Mouse (Mus musculus) liver, embryonic 14.5 days (tissue): ENCODE measurements around the gene Bri3.

Experiments used
- CTCF ChIP-seq: IDR thresholded peaks from 2 replicates; pipeline ENCODE4 v1.5.1; 2016; ENCODE audit warnings: antibody characterized with exemption, low read depth, control low read depth
- EP300 ChIP-seq: IDR thresholded peaks from 2 replicates; pipeline ENCODE4 v1.6.1; 2016; ENCODE audit warnings: antibody characterized with exemption, low read depth

GRCm38 (mm10) chr5:144418456-144418855, 174.2 kb downstream of the Bri3 start:
- TF ChIP-seq CTCF (no peak), EP300 (no peak)
